Mouse (Mus musculus) cerebral cortex, adult 2 months (tissue): ENCODE measurements around the gene Trib3.

Experiments used
- WGBS: fragments of 180-500 bp; shearing (Covaris S2); methylation state at CpG from one replicate; pipeline ENCODE4 v1.1.7; 2018; 5-methylcytosine and 5-hydroxymethylcytosine counted together

Gene Trib3

DNA sequence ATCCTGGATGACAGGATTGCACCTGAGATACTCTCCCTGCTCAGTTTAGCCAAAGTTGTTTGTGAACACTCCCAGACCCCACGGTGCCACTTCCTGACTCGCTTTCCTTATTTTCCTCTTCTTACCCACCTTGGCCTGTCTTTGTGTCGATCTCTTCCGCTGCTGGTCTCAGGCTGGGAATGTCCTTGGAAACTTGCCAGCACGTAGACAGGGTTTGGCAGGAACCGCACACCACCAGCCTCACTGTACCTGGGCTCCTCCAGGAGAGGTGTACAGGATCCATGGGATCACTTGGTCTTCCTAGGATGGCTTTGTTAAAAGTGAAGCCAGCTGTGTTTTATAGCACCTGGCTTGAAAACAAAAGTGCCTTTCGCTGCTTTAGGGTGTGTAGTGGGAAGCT lies 30.8 kb downstream of the Trib3 start:
- WGBS, result 46% methylated on average over 7 of the region's 7 CpGs

DNA sequence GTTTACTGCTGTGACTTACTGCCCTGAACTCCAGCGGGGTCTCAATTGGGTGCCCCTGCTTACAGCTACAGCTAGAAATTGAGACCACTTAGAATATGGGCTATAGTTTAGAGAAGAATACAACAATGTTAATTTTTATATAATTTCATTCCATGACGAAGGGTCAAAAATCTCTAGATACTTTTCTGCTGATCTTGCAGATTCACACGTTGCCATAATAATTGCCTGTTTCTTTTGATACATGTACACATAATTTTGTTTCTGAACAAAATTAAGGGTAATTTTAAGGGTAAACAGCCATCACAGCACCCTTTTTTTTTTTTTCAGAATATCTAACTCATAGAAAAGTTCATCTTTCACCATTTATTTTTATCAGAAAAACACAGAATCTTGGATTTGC lies 36.6 kb downstream of the Trib3 start:
- 88% methylated on average over 3 of the region's 3 CpGs for WGBS

- 97% methylated on average over 6 of the region's 6 CpGs for WGBS
Observed at GRCm38 (mm10) chr2:152305480-152305879, 38.4 kb downstream of the Trib3 start.

DNA sequence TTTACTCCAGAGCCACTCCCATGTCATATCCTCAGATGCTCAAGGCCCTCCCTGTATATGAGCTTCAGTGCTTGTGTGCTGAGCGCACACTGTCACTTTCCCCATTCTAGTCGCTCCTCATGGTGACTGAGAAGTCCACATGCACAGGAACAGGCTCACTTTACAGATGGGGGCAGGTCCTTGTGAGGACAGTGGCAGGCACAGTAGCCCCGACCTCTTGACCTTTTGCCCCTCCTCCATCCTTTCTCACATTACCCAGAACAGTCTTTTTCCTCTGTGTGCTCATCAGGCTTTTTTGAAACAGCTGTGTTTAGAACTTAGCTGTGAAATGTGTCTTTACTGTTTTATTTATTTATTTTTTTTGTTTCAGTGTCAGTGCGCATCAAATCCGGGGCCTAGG lies 40.1 kb downstream of the Trib3 start:
- WGBS, result 84% methylated on average over 5 of the region's 5 CpGs

- WGBS, result 57% methylated on average over 2 of the region's 2 CpGs
Observed at GRCm38 (mm10) chr2:152302862-152303261, 41.0 kb downstream of the Trib3 start.

DNA sequence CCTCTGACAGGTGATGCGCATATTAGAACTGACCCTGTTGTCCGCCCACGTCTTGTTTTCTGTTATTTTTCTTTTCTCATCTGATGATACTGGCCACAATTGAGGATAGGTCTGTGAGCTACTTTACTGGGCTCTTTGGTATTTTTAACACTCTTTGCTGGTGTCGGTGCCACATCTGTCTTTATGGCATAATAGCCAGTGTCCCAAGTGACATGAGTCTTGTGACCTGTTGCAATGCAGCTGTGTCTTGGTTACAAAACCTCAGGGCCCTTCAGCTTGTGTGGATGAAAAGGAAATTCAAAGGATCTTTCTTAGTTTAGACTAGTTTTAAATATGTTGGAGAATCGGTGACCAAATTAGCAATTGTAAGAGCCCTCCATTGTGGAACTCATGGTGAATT lies 49.3 kb downstream of the Trib3 start:
- WGBS, result 23% methylated on average over 5 of the region's 5 CpGs

DNA sequence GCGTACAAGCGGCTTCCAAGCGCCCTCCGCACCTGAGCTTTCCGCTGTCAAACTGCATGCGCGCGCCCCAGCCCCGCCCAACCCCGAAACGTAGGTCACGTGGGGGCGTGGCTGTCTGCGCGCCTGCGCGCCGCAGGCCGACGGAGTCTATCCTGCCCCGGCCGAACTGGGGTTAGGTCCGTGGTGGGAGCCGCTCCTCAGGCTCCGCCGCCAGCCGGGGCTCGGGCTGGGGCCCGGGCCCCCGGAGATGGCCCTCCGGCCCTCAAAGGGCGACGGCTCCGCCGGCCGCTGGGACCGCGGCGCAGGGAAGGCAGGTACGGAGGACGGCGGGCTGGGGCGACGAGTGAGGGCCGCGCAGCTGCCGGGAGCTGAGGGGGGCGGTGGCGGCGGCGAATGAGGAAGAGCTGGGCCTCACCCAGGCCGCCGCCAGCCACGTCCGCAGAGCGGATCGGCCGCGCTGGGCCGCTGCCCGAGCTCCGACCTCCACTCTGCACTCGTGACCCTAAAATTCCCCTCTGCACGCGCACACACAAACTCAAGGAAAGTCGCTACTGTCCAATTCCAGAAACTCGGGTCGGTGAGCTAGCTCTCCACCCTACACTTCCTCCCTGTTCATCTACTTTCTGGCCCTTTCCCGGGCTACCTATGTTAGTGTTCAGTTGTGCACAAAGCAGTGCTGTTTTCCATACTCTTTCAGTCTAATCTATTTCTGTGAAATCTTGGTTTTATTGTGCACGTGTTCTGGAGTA lies 49.9 kb downstream of the Trib3 start, which contains the start of gene Tbc1d20:
TSS of gene Tbc1d20 (plus strand) at position 102 of the 749 bp plus-strand sequence.
- WGBS, result 1% methylated on average over 70 of the region's 70 CpGs

GRCm38 (mm10) chr2:152293179-152293726 lies 50.6 kb downstream of the Trib3 start:
- 1% methylated on average over 15 of the region's 15 CpGs for WGBS

GRCm38 (mm10) chr2:152292475-152292874 lies 51.4 kb downstream of the Trib3 start:
- 52% methylated on average over 2 of the region's 2 CpGs for WGBS

DNA sequence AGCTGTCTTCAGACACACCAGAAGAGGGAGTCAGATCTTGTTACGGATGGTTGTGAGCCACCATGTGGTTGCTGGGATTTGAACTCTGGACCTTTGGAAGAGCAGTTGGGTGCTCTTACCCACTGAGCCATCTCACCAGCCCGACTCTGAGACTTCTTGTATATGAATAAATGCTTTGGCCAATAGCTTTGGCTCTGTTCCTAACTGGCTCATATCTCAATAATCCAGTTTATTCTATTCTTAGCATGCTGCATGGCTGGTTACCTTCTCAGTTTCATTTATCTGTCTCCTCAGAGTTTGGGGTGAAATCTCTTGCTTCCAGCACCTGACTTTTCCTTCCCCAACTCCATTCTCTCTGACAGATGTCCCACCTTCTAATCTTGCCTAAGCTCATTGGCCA lies 54.2 kb downstream of the Trib3 start:
- 68% methylated on average over 2 of the region's 2 CpGs for WGBS

DNA sequence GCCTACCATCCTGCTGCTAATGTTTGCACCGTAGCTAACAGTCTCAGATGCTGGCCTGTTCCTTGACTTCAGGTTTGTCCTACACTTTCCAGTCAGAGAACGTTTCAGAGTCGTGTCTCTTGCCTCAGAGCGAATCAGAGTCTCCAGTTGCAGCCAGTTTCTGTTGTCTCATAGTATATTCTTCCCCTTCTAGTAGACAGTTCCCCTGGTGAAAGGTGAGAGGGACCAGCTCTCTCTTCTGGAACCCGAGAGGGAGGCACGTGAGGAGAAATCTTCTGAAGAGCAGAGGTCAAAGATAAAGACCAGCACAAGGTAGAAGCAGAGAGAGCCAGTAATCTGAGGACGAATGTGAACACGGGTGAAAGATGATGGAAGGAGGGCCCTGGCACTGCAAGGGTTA lies 55.8 kb downstream of the Trib3 start:
- 83% methylated on average over 8 of the region's 8 CpGs for WGBS

- WGBS, result 90% methylated on average over 5 of the region's 5 CpGs
Observed at GRCm38 (mm10) chr2:152287560-152287959, 56.3 kb downstream of the Trib3 start.
